Mouse (Mus musculus) thymus, postnatal 25 days (tissue): ENCODE measurements at regions not wholly inside any gene's neighbourhood (a gene's known extent, or its start where the extent isn't known, plus 50 kb on each side); places are given as distances from the start of the nearest gene placed in this dataset.

Experiments used
- DNase-seq: peaks from one replicate; pipeline ENCODE4 v3.0.0; 2022

DNA sequence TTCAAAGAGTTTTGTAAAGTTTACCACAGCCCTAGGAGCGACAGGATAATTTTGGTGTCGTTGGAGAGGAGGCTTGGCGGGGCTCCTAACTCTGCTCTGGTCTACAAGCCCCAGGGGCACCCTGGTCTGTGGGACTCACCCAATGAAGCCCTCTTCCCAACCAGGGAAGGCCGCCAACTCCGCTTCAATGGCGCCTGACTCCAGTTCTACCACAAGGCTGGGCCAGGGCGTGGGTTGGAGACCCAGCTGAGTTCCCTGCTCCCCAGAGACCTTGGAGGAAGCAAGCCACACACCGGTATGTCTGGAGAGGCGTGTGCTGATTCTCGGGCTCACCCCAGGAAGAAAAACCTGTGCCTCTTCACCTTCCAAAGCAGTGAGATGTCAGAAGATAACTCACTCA is 128.9 kb downstream of the Gadd45g start:
- no peak for DNase-seq

DNA sequence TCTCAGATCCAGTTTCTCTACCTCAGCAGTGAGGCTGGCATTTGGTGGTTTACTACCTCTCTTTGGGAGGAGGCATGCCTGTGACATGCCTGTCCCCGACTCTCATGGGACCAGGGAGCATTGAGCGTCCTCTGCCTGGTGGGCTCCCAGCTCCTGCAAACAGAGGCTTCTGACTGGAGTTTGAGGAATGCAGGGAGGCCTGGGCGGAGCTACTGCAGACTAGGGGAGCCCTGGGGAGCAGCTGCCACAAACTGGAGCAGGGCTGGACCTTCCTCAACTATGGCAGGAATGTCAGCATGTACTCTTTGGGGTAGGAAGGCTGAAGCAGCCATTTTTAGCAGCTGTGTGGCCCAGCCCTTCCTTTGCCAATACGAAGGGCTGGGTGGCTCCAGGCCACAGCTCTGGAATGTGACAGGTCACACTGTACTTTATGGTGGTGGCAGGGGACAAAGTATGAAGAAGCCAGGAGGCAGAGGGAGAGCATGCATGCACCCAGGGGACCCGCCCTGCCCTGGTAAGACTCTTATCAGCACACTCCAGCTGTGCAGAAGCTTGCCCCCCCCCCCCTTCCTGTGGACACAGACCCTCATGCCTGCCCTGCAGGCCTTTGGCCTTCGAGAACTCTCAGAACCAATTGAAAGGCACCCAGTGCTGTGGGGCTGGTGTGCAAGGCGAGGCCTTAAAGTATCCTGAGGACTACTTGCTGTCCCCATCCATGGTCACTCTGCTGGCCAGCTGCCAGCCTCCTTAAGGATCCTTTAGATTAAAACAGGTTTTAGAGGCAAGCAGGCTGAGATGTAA is 129.5 kb downstream of the Gadd45g start:
- DNase-seq, result no peak

DNA sequence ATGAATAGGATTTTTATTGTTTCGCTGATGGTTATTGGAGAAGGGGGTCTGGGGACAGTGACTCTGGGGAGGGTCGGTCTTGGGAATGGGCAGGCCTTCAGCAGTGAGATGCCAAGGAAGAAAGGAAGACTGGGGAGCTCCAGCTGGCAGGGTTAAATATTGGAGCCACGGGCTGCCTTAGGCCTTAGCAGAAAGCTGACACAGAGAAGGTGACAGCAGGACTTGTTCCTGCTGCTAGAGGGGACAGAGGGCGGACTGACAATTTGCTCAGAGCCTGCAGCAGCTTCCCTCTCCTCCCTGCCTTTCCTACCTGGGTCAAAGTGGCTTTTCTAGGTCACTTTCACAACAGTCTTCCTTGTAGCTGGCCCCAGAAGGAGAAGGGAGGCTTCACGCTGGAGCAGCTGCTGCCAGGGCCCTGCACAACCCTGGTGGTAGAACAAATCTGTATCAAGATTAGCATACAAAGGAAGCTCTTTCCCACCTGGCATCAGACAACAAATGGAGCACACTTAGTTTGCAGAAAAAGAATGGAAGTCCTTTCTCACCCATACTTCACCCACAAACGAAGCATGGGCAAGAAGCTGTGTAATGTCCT is 130.2 kb downstream of the Gadd45g start:
- no peak for DNase-seq

GRCm38 (mm10) chr13:51979301-51979977 is 133.0 kb downstream of the Gadd45g start:
- DNase-seq, result no peak

DNA sequence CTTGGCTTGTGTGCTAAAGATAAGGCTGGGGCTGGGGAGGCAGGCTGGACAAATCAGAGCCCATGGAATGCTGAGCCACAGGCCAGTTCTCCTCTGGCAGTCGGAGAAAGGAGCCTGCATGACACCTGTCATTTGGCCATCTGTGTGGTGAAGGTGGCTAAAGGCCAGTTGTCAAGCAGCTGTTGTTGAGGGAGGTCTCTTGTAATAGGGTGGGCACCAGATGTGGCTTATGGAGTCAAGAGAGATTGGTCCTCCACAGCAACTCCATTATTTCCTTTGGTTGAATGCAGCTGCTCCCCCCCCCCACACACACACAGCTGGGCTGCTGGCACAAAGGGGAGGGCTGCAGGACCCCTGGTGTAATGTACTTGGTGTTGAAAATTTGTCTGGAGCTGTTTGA is 133.9 kb downstream of the Gadd45g start:
- no peak for DNase-seq

- no peak for DNase-seq
These were observed 136.5 kb downstream of the Gadd45g start for GRCm38 (mm10) chr13:51983002-51983401.

- DNase-seq, result no peak
These were observed 137.1 kb downstream of the Gadd45g start for GRCm38 (mm10) chr13:51983575-51983974.

DNA sequence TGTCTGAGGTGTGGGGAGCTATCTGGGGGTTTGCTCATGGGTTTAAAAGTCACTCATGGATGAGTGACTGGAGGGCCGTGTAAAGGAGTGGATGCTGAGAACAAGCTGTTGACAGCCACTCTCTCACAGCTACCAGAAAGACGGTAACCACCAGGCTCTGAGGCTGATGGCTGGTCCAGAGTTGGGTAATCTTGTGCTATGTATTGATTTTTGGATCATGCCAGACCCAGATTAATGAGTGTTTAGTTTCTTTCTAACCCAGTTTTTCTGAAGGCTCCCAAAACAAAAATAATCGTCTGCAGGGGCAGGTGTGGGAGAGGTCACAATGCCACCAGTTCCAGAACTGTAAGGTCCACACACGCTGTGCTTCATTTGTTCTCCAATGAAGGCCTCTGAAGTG is 144.9 kb downstream of the Gadd45g start:
- DNase-seq, result no peak

- DNase-seq, result no peak
These were observed 146.4 kb downstream of the Gadd45g start for GRCm38 (mm10) chr13:51992878-51993277.

DNA sequence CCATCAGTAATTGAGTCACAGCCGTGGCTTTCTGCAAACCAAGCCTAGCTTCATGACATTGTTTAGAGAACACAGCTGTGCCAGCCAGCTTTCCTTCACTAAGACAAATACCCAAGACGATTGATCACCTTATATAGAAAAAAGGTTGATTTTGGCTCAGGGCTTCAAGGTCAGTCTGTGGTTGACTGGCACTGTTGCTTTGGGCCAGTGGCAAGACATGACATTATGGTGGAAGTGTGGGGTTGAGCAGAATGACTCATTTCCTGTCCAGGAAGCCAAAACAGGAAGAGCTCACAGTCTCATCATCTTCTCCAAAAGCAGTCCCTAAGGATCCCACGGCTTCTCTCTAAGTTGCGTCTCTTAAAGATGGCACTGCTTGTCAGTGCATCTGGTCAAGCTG is 149.7 kb downstream of the Gadd45g start:
- DNase-seq, result no peak

DNA sequence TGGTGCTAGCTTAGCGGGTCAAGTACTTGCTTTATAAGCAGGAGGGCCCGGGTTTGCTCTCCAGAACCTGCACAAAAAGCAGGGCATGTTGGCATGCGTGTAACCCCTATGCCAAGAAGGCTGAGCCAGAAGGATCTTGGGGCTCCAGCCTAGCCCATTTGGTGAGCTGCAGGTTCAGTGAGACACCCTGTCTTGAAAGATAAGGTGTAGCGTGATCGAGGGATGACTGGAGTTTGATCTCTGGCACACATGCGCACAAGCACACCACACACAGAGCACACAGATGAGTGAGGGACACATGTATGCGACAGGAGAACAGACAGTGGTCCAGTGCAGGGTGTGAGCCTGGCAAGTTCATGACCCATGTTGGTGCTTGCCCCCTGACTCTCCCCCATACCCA is 152.1 kb downstream of the Gadd45g start:
- no peak for DNase-seq

DNA sequence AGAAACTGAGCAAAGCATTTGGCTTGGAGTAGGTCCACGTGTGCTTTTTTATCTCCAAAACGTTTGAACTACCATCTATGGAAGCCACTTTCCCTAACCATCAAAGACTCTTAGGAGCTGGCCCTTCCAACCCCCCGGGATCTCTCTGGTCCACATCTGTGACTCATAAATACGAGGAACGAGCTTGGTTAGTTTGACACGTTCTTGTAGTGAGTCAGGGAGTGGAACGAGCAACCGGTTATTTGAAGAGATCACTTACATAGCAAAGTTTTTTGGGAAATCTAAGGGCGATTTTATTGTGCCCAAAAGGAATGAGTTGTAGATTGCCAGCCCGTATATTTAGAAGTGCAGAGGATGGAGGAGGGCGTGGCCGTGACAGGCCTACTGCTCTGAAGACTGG is 155.3 kb downstream of the Gadd45g start:
- no peak for DNase-seq

GRCm38 (mm10) chr13:52003946-52004539 is 157.6 kb downstream of the Gadd45g start:
- DNase-seq, result peak; percentile 28

- peak; percentile 26 for DNase-seq
These were observed 161.3 kb downstream of the Gadd45g start for GRCm38 (mm10) chr13:52007585-52008395.

DNA sequence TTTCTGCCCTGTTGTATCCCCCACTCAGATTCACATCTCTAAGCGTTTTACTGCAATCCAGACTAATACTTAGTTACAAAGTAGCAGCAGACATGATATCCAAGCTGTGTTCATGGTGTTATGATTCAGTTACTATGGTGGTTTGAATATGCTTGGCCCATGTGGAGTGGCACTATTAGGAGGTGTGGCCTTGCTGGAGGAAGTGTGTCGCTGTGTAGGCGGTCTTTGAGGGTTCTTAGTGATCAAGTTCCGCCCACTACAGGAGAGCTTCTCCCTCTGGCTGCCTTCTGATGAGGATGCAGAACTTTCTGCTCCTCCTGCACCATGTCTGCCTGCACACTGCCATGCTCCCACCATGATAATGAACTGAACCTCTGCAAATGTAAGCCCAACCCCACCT is 162.8 kb downstream of the Gadd45g start:
- DNase-seq, result no peak

GRCm38 (mm10) chr13:52009766-52010165 is 163.3 kb downstream of the Gadd45g start:
- DNase-seq, result no peak

- DNase-seq, result no peak
These were observed 164.5 kb downstream of the Gadd45g start for GRCm38 (mm10) chr13:52011001-52011400.

GRCm38 (mm10) chr13:52013182-52013581 is 166.7 kb downstream of the Gadd45g start:
- DNase-seq, result no peak

GRCm38 (mm10) chr13:52013757-52014156 is 167.3 kb downstream of the Gadd45g start:
- no peak for DNase-seq

- DNase-seq, result no peak
These were observed 168.1 kb downstream of the Gadd45g start for GRCm38 (mm10) chr13:52014566-52014965.

GRCm38 (mm10) chr13:52015066-52015465 is 168.6 kb downstream of the Gadd45g start:
- DNase-seq, result no peak

DNA sequence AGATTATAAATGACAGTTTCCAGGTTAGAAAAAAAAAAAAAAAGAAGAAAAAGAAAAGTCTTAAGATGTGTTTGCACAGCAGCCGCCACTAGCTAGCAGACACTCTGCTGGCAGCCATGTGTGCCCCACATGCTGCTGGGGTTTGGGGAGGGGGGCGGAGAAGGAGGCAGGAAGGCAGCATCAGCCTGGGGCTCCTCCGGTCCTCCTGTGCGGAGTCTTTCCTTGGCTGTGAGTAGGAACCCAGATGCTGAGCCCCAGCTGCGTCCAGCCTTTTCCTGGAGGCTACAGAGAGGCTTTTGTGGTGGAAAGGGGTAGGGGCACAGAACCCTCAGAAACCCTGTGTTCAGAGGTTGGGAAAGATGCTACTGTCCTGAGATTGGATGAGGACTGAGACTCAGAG is 169.0 kb downstream of the Gadd45g start:
- no peak for DNase-seq
